Mouse (Mus musculus) heart, postnatal 25 days (tissue): ENCODE data around the gene Dlx4. TPM values are rescaled to one million over a fixed set of nuclear protein-coding genes. Genes with fewer than 3 reads are reported as not detected.

ENCODE experiments used
- DNase-seq: peaks from one replicate; pipeline ENCODE4 v3.0.0; 2022; ENCODE audit warnings: low spot score
- intact Hi-C: fragments of 180-260 bp; cut with DNase I; formaldehyde crosslinking; loops from one replicate; pipeline ENCODE4 v1.15.1; 2025
- total RNA-seq, 2 experiments: library from RNA; stranded (reverse); gene quantifications; 2 replicates each; pipeline ENCODE4 v1.2.3; 2021

Gene Dlx4
- total RNA-seq, 2 experiments from 2014 or later, result 0.11 TPM; not detected in 1

GRCm38 (mm10) chr11:95144091-95144945, 1.7 kb downstream of the Dlx4 start:
- intact Hi-C loops, result loop anchor here (5.0 kb wide), 1 partner anchor 48 kb away; no protein-coding TSS in a partner anchor
- no peak for DNase-seq

DNA sequence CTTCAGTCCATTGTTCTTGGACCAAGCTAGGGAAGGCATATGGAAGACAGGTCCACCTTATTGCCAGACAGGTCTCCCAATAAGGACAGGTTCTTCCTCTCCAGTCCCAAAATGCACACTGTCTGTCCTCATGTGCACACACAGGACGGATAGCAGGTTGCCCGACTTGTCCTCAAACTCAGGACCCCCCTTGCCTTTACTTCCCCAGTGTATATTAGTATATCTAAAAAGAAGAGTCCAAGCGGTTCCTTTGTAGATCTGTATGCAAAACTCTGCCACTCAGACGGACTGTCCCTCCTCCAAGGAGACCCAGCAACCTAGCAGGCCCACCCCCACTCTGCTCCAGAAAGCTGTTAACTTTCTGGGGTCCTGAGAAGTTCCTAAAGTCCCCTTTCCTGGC, 2.4 kb downstream of the Dlx4 start:
- intact Hi-C loops, result loop anchor here (5.0 kb wide), 1 partner anchor 49 kb away; no protein-coding TSS in a partner anchor
- DNase-seq, result no peak

- intact Hi-C loops, result loop anchor here (5.0 kb wide), 1 partner anchor 49 kb away; no protein-coding TSS in a partner anchor
- DNase-seq, result no peak
These were observed 3.0 kb downstream of the Dlx4 start for GRCm38 (mm10) chr11:95142980-95143575.

- no peak for DNase-seq
- intact Hi-C loops, result loop anchor here (5.0 kb wide), 1 partner anchor 50 kb away; no protein-coding TSS in a partner anchor
These were observed 3.8 kb downstream of the Dlx4 start for GRCm38 (mm10) chr11:95142258-95142657.

- intact Hi-C loops, result loop anchor here (5.0 kb wide), 1 partner anchor 52 kb away; no protein-coding TSS in a partner anchor
- no peak for DNase-seq
These were observed 6.2 kb downstream of the Dlx4 start for GRCm38 (mm10) chr11:95139871-95140270.

DNA sequence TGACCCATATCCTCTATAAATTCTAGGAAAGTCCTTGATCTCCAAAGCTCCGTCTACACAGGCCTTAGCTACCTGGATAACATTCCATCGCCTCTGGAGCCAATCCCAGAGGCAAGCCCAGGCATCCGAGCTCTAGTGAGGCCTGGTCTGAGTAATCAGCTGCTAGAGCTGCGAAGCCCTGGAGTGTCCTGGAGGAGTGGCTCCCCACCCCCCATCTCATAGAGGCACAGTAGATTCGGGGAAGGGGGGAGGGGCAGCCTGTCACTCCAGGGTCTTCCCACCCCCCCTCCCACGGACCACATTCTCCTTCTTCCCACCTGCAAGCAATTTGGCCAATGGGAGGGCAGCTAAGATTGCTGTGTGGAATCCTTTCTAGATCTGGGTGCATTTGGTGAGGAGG, 8.8 kb downstream of the Dlx4 start:
- intact Hi-C loops, result no loop called here

DNA sequence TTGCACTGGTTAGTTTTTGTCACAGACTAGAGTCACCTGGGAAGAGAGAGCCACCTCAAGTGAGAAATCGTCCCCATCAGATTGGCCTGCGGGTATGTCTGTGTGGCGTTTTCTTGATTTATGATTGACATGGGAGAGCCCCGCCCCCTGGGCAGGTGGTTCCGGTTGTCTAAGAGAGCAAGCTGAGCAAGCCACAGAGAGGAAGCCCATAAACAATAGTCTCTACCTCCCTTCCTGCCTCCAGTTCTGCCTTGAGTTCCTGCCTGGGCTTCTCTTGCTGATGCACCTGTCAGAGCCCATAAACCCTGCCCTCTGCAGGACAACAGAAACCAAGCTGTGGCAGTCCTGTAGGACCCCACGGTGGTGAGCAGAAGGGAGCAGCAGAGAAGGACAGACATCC, 12.7 kb downstream of the Dlx4 start:
- DNase-seq, result no peak
- intact Hi-C loops, result no loop called here

More for the DNA sequence above, 8.8 kb downstream of the Dlx4 start:
- no peak for DNase-seq

- no peak for DNase-seq
- intact Hi-C loops, result no loop called here
These were observed 15.3 kb downstream of the Dlx4 start for GRCm38 (mm10) chr11:95130668-95131252.

- intact Hi-C loops, result no loop called here
- no peak for DNase-seq
These were observed 17.7 kb downstream of the Dlx4 start for GRCm38 (mm10) chr11:95128359-95128758.

DNA sequence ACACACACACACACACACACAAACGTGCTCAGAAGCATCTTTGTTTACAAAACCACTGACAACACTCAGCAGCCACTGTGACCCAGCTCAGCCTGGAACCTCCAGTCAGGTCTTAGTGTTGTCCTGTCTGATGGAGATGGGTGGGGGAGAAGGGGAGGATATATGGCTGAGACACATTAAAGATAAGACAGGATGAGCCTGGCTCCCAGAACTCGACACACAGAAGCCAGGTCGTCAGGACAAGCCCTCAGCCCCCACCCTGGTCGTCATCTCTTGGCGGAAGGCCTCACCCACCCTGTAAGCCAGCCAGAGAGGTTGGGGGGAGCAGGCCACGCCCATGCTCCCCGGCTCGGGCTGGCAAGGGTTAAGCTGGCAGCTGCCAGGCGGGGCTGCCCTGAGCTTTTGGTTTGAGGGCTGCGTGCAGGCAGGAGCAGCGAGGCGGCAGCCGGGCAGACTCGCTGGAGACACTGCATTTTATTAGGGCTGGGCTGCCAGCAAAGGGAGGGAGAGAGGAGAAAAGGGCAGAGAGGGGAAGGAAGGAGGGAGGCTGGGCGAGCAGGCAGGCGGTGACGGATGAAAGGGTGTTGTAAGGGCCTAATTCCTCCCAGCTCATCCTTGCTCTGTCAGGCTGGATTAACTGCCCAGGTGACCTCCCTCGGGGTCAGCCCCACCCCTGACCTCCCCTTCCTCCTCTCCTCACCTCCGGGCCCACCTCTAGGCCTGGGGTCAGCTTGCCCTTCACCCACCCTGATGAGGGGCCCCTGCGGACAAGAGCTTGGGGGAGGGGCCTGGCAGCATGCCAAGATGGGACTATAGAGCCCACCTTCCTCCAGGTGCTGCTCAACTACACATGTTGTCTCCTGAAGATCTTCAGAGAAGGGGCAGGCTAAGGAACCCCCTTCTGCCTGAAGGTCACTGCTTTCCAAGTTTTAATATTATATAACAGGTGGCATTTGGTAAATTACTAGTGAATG, 19.5 kb downstream of the Dlx4 start:
- intact Hi-C loops, result no loop called here
- no peak for DNase-seq

- DNase-seq, result no peak
- intact Hi-C loops, result no loop called here
These were observed 20.6 kb downstream of the Dlx4 start for GRCm38 (mm10) chr11:95125366-95125948.

DNA sequence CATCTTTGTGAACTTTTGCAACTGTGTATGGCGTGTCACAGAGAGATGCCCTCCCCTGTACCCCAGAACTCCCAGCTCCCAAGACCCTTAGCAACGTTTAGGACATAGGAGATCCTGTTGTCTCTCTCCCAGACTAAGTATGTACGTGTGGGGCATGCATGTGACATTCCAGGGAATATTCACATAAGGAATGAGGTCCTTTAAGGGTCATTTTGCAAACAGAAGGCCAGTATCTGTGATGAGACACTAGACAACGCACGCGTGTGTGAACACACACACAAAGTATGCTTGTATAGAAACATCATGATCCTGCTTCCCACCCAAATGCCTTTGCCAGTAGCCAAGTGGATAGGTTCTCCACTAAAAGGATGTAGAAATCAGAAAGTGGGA, 24.0 kb downstream of the Dlx4 start:
- intact Hi-C loops, result no loop called here
- DNase-seq, result no peak

GRCm38 (mm10) chr11:95121161-95122099, 24.6 kb downstream of the Dlx4 start:
- no peak for DNase-seq
- intact Hi-C loops, result no loop called here

GRCm38 (mm10) chr11:95120633-95121020, 25.4 kb downstream of the Dlx4 start:
- intact Hi-C loops, result no loop called here
- DNase-seq, result no peak

DNA sequence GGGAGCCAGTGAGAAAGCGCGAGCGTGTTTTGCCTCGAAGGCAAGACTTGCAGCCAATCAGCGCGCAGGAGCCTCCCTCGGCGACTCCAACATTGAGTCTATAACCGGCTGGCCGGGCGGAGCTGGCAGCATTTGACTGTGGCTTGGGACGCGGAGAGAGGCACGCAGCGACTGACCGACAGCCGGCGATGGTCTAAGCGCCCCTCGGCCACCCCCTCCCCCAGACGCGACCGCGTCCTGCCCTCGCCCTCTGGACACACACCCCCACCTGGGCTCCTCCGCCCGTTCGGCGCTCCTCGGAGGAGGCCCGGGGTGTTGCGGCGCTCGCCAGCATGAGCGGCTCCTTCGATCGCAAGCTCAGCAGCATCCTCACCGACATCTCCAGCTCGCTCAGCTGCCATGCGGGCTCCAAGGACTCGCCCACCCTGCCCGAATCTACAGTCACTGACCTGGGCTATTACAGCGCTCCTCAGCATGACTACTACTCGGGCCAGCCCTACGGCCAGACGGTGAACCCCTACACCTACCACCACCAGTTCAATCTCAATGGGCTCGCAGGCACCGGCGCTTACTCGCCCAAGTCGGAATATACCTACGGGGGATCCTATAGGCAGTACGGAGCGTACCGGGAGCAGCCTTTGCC, 26.0 kb downstream of the Dlx4 start, which contains the start of gene Dlx3:
Gene Dlx3 (plus strand): TSS at position 130 of the 643 bp plus-strand sequence.
- intact Hi-C loops, result loop anchor here (10.0 kb wide), 1 partner anchor 265 kb away; the partner anchor contains the start of gene Slc35b1
- no peak for DNase-seq

- intact Hi-C loops, result loop anchor here (10.0 kb wide), 1 partner anchor 266 kb away; the partner anchor contains the start of gene Slc35b1
- no peak for DNase-seq
These were observed 27.6 kb downstream of the Dlx4 start for GRCm38 (mm10) chr11:95118505-95118904.

- intact Hi-C loops, result loop anchor here (1.0 to 10.0 kb wide), 4 partner anchors 115 to 404 kb away; partner anchors contain the start of gene Slc35b1
- no peak for DNase-seq
These were observed 29.0 kb downstream of the Dlx4 start for GRCm38 (mm10) chr11:95117030-95117429.
